Mouse (Mus musculus) stomach, embryonic 15.5 days (tissue): ENCODE results near the gene Tmem207. TPM values are rescaled to one million over a fixed set of nuclear protein-coding genes. Genes with fewer than 3 reads are reported as not detected.

Experiments used
- polyA plus RNA-seq: library from polyadenylated mRNA; unstranded; fragments of >200 nt; fragmentation: Nextera tagmentation; extraction: Ambion mirVana; gene quantifications from 2 replicates; pipeline ENCODE4 v1.2.1, GENCODE M21; 2015

Tmem207 gene
- polyA plus RNA-seq, 1 experiment from 2014 or later: not detected

Other genes starting within 250 kb of the Tmem207 start
- gene Cldn1, start 154.9 kb downstream of the Tmem207 start, polyA plus RNA-seq: 9.3 and 10.2 TPM in 2 replicates
- not detected in 2 replicates for gene Cldn16, start 63.6 kb downstream of the Tmem207 start, polyA plus RNA-seq
- gene Il1rap, start 54.9 kb upstream of the Tmem207 start, polyA plus RNA-seq: 6.9 and 7.1 TPM in 2 replicates